Mouse (Mus musculus): ENCODE measurements around the gene Kremen2.
A peak's percentile ranks its signal among the peaks of the same experiment; 100 is the strongest.
"Not testable (repeated sequence)": the region's sequence is repeated elsewhere in the genome, so short reads cannot be mapped to it uniquely, and the experiment has no call there.

Gene Kremen2

DNA sequence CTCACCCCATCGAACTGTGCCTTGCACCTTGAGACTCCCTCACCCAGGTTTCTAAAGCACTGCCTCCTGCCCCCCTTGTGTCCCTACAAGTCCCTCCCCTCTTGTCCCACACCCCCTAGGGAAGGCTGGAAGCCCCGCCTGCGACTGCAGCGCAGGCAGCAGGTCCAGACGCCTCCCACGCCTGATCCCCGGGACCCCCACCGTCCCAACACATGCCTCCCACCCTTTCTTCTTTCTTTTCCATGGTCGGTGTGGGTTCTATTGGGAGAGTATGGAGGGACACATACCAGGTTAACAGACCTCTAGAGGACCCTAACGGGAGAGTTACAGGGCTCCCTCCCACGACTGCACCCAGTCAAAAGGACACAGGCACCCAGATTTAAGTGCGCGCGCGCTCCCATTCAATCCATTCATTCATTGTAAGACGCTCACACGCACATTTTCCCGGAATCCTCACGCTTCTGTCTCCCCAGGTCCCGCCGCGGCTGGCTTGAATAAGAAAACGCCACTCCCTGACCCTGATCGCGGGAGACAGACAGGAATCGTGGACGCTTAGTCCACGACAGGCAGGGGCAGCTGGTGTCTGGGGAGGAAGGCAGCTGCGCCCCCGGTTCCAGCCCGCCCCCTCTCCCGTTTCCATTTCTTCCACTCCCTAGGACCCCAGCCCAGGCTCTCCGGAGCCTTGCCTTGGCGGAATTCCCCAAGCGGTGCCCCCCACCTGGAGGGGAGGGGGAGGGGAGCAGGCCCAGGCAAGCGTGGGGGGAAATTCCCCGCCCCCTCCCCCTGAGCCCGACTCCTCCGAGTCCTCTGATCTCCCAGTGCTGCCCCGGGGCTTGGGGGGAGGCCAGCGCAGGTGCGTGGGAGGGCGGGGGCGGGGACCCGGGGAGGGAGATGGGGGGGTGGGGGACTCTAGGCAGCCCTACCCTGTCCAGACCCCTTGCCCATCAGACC, at the start of gene Kremen2:
Gene Kremen2 (minus strand): TSS at position 533 of the 951 bp plus-strand sequence.
- DNase-seq (ENCODE audit: low spot score in 2 of 2), result no peak

DNA sequence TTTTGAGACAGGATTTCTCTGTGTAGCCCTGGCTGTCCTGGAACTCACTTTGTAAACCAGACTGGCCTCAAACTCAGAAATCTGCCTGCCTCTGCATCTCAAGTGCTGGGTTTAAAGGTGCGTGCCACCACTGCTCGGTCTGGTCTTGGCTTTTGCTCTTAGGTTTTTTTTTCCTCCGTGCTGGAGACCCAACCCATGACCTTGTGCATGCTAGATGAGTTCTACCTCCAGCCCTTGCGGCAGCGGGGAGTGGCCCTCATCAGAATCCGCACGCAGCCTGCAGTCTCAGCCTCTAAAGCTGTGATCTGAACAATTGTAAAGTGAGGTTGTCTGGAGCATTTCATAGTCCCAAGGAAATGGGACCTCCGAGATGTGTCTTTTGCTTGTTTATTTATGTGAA, 49.7 kb upstream of the Kremen2 start:
- DNase-seq (ENCODE audit: low spot score in 2 of 2), result no peak

DNA sequence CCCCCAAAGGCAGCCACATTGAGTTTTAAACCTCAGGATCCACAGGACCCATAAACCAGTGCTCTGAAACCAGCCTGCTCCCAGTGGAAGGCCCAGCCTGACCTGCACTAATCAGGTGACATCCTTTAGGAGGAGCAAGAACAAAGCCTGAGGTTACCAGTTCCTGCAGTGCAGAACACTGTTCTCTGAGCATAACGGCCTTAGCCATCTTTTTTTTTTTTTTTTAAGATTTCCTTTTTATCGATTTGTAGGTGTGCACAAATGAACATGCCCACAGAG, 45.4 kb upstream of the Kremen2 start:
- no peak for DNase-seq (ENCODE audit: low spot score in 2 of 2)

DNA sequence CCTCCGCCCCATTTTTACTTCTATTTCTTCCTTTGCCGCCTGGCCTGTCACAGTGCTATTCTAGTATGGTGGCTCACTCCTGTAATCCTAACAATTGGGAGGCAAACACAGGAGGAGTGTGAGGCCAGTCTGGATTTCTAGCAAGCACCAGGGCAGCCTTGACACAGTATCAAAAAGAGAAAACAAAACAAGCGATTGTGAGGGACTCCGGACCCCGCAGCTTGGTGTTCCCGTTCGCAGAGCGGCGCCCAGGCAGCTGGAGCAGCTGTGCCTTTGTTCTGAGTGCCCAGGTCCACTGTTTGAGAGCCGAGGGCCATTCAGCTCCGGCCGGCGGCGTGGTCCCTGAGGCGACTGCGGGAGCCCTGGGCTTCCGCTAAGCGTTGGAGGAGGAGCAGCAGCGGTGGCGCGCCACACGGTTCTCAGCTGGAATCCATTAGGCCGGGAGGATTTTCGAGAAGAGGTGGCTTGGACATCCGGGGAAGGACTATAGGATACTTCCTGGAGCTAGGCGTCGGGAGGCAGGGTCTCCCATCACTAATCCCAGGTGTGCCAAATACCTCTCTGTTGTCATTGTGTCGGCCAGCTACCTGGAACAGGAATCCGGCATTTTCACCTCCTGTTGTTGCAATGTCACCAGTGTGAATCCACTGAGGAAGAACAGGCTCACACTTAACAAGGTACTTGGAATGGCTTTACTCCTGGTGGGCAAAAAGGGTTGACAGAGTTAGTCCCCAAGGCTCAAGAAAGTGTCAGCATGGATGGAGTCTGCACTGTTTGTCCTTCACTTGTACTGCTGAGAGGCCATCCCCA, 44.8 kb upstream of the Kremen2 start, which contains the start of gene Srrm2:
Gene Srrm2 (plus strand): TSS at position 264 of the 810 bp plus-strand sequence.
- DNase-seq (ENCODE audit: low spot score in 2 of 2), result peak; percentile 46 to 54

DNA sequence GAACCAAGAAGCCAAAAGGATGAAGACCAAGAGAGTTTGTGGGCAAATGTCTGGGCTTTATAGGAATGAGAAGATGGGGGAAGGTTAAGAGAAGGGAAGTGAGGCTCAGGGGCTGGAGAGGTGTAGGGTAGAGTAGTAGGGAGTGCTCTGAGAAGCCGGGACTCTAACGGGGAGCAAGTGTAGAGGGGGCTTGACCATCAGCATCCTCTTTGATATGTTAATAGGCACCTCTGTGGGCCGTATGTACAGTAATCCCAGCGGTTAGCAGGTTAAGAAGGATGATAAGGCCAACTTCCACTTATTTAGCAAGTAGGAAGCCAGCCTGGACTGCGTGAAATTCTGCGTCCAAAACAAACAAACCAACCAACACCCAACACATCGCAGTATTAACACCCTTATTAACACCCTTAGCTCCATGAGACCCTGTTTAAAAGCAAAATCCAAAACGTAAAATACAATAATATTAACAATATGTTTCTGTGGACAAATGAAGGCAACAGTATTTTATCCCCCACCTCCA, 44.2 kb upstream of the Kremen2 start:
- DNase-seq (ENCODE audit: low spot score in 2 of 2), result no peak

DNA sequence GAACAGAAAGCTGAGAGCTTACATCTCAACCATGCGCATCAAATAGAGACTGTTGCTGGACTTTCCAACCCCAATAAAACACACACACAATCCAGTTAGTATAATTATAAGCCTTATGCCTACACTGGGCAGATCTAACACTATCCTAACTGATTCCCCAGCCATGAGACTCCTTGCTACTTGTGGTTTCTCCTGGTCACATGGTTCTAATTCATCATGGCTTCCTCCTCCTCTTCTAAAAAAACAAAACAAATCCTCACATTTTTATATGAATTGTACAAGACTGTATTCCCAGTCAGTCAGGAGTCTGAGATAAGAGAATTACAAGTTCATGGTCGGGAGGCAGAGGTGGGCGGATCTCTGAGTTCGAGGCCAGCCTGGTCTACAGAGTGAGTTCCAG, 43.3 kb upstream of the Kremen2 start:
- no peak for DNase-seq (ENCODE audit: low spot score in 2 of 2)

DNA sequence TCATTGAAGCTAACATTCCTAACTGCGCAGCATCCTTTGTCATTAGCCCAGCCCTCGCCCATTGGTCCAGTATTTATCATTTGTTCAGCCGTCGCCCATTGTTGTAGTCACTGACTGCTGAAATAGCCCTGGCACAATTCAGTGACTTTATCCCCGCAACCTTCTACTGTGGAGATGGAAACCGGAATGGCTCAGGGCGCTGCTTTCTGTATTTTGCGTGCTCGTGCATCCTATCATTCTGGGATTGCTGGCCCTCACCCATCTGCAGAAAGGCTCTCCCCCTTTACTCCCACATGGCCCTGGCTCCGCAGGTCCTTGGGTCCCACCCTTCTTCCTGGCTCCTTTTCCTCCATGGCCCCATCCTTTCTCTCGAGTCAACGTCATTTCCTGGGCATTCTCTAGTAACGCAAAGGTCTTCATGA, 40.9 kb upstream of the Kremen2 start:
- no peak for DNase-seq (ENCODE audit: low spot score in 2 of 2)

DNA sequence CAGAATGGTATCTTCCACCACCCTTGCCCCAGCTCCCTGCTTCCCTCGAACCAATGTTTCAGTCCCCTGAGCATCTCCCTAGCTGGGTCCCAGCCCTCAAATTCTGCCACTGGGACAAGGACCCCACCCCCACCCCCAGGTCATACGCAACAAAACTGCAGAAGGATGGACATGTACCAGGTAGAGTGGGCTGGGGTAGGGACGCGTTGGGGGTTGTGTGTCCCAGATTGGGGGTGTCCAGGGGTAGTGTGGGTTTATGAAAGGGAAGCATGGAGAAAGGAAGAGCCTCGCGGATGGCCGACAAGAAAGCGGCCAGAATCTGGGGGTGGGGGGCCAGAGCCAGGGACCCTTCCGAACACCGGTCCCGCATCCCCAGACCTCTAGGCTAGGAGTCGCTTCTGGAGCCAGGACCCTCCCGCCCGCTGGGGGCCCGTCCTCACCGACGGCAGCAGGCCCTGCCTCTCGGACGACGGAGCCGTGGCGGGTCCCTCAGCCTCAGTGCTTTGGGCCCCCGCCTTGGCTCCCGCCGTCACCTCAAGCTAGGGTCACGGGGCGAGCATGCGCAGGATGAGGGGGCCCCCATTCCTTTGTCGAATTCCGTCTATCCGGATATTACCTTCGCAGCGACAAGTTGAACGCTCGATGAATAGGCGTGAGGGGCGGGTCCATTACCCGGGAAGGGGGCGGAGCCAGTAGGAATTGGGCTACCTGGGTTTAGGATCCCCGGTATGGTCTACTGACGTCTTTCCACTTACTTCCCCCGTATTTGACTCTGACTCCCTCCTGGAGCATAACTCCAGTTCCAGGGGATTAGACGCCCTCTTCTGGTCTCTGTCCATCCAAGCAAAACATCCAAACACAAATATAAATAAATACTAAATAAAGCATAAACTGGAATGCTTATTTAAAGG, 40.2 kb upstream of the Kremen2 start, which contains the start of gene Flywch2:
Gene Flywch2 (minus strand): TSS at position 521 of the 911 bp plus-strand sequence.
- DNase-seq (ENCODE audit: low spot score in 2 of 2), result peak; percentile 72 to 78

DNA sequence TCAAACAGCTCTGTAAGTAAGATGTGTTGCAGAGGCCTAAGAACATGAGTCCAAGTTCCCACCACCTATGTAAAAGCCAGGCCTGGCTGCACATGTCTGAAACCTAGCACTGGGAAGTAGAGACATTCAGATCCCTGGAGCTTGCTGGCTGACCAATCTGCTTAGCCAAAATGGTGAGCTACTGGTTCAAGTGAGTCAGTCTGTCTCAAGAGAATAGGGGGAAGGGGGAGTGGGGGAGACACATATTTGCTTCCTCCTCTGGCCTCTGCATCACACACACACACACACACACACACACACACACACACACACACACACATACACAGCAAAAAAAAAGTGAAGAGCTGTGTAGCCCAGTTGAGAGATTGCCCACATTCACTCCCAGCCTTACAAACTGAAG, 37.7 kb upstream of the Kremen2 start:
- no peak for DNase-seq (ENCODE audit: low spot score in 2 of 2)

DNA sequence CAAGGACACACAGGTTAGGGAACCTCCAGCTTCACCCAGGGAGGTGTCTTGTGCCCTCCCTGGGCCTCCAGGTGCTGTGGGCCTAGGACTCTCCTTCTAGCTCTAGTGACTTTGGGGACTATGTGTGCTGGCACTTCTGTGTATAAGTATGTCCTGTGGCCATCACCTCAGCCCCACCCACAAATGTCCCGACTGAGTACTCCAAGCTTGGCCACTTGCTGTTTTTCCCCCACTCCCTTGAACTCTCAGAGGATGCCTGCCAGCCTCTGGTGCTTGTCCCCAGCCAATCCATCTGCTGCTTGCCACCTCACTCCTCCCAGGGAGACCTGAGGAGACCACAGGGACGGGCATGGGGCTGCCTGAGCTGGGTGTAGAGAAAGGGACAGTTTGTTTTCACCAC, 32.8 kb upstream of the Kremen2 start:
- no peak for DNase-seq (ENCODE audit: low spot score in 2 of 2)

DNA sequence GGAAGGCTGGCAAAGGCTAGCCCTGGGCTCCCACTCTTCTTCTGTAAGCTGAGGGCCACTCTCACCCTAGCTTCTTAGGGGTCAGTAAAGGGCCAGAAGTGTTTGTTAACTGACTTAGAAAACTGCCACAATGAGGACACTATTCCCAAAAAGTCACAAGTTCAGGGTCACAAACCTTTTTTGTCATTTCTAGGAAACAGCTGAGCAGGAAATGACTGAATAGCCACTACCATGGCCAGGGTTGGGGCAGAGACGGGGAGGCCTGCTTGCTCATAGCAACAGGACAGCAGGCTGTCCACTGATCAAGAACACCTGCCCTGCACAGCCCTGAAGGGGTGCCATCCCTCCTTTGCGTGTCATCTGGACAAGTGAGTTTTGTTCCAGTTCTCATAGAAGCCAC, 31.5 kb upstream of the Kremen2 start:
- no peak for DNase-seq (ENCODE audit: low spot score in 2 of 2)

DNA sequence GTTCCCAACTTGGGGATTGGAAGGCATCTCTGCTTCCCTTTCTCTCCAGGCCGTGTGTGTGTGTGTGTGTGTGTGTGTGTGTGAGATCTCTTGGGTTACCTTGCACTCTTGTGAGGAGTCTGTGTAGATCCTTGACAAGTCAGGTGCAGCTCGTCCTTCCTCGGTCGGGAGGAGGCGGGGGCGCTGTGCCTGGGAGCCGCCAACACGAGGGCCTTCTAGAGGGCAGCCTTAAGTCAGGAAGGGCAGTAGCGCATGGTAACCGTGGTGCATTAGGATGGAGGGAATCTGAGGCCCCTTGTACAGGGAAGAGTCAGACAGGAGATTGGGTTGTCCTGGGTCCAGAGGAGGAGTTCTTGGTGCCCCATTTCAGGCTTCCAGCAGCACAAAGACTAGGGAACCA, 30.6 kb upstream of the Kremen2 start:
- no peak for DNase-seq (ENCODE audit: low spot score in 2 of 2)

DNA sequence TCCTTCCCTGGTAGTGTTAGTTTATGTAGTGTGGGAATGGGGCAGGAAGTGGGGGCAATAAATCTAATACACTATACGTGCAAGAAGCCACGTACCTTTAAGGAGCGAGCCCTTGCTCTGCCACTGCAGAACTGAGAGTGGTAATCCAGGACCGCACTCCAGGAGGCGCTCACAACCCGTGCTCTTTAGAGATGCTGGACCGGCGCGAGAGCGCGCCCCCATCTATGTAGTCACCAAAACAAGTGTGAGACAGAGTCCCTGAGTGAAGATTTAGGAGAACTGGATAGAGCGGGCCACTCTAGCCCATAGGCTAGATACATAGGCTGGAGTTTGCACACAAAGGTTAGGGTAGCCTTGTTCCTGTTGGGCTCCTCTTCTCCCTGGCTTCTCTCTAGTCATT, 28.5 kb upstream of the Kremen2 start:
- DNase-seq (ENCODE audit: low spot score in 2 of 2), result peak; percentile 65 to 81

DNA sequence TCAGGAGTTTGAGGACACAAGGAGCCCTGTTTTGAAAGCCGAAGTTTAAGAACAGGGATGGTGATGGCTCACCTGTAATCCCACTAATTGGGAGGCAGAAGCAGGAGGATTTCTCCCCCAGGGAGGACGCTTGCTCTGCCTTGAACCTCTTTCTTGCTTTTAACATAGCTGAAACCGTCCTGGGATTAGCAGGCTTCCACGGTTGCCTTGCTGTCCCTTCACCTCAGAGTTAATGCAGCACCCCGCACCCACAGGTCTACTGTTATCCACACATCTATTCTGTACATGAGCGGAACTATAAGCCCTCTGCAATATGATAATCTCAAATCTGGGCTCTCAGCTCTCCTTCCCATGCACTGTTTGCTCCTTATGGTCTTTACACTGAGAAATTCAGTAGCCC, 28.0 kb upstream of the Kremen2 start:
- DNase-seq (ENCODE audit: low spot score in 2 of 2), result no peak

DNA sequence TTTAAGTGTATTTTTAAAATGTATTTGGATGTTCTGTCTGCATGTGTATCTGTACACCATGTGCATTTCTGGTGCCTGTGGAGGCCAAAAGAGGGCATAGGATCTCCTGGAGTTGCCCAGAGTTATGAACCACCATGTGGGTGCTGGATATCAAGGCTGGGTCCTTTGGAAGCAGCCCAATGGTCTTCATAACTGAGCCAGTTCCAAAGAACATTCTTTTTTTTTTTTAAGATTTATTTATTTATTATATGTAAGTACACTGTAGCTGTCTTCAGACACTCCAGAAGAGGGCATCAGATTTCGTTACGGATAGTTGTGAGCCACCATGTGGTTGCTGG, 26.6 kb upstream of the Kremen2 start:
- DNase-seq (ENCODE audit: low spot score in 2 of 2), result not testable (repeated sequence)

DNA sequence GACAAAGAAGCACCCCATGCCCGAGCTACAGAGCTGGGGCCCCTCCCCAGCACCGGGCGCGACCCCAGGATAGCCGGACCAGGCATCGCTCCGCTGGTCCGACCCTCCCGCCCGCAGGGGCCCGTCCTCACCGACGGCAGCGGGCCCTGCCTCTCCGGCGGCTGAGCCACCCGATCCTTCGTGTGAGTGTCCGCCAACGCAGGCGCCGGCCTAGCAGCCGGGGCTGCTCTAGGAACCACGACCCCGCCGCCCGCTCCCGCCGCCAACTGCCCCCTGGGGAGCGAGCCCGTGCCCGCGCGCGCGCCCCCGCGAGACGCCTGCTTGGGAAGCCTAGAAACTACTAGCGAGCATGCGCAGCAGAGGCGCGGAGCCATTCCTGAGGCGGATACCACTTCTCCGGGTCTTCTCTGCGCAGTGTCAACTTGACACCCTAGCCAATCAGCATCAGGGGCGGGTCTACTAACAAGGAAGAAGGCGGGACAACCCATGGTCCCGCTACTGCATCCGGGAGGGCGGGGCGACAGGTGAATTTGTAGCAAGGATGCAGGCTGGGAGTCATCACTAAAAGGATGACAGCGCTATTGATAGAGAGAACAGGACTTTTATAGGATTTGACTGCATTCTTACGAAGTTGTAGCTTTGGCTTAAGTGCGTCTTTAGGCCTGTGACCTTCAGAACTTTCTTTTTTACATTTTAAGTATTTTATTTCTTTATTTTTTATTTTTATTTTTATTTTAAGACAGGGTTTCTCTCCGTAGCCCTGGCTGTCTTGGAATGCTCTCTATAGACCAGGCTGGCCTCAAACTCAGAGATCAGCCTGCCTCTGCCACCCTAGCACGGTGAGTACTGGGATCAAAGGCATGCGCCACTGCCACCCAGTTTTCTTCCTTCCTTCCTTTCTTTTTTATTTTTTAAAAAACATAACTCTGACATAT, 25.9 kb upstream of the Kremen2 start, which contains the start of gene Flywch1:
Gene Flywch1 (minus strand): TSS at position 319 of the 935 bp plus-strand sequence.
- DNase-seq (ENCODE audit: low spot score in 2 of 2), result peak; percentile 96 to 97

DNA sequence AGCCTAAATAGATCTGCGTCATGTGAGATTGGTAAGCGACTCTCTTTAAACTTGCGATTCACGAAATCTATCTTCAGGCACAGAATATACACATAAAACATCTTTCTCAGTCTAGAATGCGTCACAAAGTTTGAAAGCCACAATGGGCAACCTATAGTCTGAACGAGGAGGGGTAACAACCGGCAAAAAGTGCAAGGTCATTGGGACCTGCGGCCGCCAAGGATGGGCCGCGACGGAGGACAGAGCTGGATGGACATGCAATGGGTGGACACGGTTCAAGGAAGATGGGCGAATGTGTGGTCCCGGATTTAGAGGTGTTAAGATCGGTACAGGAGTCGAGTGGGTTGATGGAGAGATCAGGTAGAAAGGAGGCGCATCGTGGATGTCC, 25.3 kb upstream of the Kremen2 start:
- no peak for DNase-seq (ENCODE audit: low spot score in 2 of 2)

DNA sequence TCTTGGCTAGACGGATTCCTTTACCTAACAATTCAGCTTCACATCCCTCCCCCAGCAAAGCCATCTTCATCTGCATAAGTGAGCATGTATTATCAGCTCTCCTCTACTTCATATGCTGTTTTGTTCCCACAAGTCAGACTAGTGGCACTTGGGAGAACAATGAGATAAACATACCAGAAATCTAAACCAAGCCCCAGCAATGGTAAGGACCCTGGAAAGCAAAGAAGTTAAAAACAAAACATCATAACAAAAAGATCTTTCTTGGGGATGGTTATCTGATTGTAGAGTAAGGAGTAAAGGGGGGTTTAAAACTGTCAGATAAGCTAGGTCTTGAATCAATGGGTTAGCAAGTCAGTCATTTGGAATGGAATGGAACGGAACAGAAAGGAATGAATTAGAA, 24.9 kb upstream of the Kremen2 start:
- no peak for DNase-seq (ENCODE audit: low spot score in 2 of 2)

DNA sequence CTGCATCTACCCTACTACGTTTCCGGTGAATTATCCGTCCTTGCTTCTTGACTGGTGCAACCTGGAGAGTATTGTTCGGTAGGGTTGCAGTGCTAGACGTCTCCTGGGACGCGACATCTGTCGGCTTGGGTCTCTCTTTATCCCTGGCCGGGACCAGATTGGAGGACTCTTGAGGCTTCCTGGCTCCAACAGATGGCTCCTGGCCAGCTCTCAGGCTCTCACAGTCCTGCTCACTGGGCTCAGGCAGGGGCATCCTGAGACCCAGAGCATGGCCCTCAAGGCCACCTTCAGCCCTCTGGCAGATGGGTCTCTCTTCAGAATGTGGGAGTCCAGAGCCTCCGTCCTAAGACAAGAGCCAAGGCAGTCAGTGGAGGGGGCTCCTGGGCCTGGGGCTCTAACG, 17.3 kb upstream of the Kremen2 start:
- DNase-seq (ENCODE audit: low spot score in 2 of 2), result no peak

DNA sequence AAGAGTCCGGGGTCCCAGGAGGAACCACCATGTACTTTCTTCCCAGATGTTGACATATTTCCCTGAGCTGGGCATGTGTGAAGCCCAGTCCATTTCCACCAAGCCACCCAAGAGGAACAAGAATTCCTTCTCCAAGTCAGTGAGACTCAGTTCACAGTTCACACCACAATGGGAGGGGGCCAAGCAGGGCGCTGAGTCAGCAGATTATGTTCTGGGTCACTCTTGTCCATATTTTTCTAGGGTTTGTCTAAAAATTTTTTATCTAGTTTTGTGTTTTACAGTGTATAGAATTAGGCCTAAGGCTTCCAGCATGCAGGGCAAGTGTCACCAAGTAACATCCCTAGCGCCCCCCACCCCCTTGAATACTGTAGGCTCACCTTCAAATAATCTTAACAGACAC, 15.5 kb upstream of the Kremen2 start:
- DNase-seq (ENCODE audit: low spot score in 2 of 2), result no peak
